Mouse (Mus musculus) heart, adult 2 months (tissue): ENCODE data around the gene Nup210l. TPM values are rescaled to one million over a fixed set of nuclear protein-coding genes. Genes with fewer than 3 reads are reported as not detected.
A peak's percentile ranks its signal among the peaks of the same experiment; 100 is the strongest.

ENCODE experiments used
- DNase-seq, 2 experiments: peaks; one replicate each; pipeline ENCODE4 v3.0.0; 2021
- H3K27ac ChIP-seq: fragments of 200-600 bp; 2 replicates; pipeline ENCODE4 v1.8.1; 2022
- H3K27me3 ChIP-seq: fragments of 200-500 bp; 2 replicates; pipeline ENCODE4 v1.6.1; 2012; ENCODE audit warnings: mild to moderate bottlenecking, low read length, inconsistent platforms, mixed read lengths; ENCODE audit not compliant: control insufficient read depth, insufficient read depth
- H3K36me3 ChIP-seq: fragments of 200-500 bp; 2 replicates; pipeline ENCODE4 v1.6.1; 2012; ENCODE audit warnings: low read length, inconsistent platforms; ENCODE audit not compliant: control insufficient read depth, insufficient read depth
- H3K4me1 ChIP-seq: fragments of 200-500 bp; 2 replicates; pipeline ENCODE4 v1.6.1; 2011; ENCODE audit warnings: low read length; ENCODE audit not compliant: control insufficient read depth, insufficient read depth
- H3K4me3 ChIP-seq: fragments of 200-600 bp; 2 replicates; pipeline ENCODE4 v1.8.1; 2022
- H3K79me2 ChIP-seq: fragments of 200-500 bp; replicated peaks from 2 replicates; pipeline ENCODE4 v1.6.1; 2012; ENCODE audit warnings: mild to moderate bottlenecking, inconsistent platforms, low read length, moderate library complexity, mixed read lengths; ENCODE audit not compliant: control insufficient read depth, insufficient read depth
- H3K9ac ChIP-seq: fragments of 200-500 bp; 2 replicates; pipeline ENCODE4 v1.6.1; 2012; ENCODE audit warnings: low read depth, mild to moderate bottlenecking, control low read depth, inconsistent platforms, low read length, mixed read lengths
- CTCF ChIP-seq: fragments of 200-600 bp; IDR thresholded peaks from 2 replicates; pipeline ENCODE4 v1.8.1; 2022; ENCODE audit warnings: antibody characterized with exemption, mild to moderate bottlenecking, moderate library complexity
- EP300 ChIP-seq: fragments of 200-500 bp; IDR thresholded peaks from 2 replicates; pipeline ENCODE4 v1.6.1; 2011; ENCODE audit warnings: low read depth, low read length, control low read depth; ENCODE audit not compliant: insufficient read depth
- POLR2A ChIP-seq: fragments of 200-500 bp; IDR thresholded peaks from 2 replicates; pipeline ENCODE4 v1.6.1; 2011; ENCODE audit warnings: mild to moderate bottlenecking, low read depth, low read length, control low read depth; ENCODE audit not compliant: insufficient read depth
- WGBS: fragments of 180-500 bp; shearing (Covaris S2); methylation state at CpG from one replicate; pipeline ENCODE4 v1.1.7; 2018; 5-methylcytosine and 5-hydroxymethylcytosine counted together
- intact Hi-C: fragments of 180-260 bp; cut with DNase I; formaldehyde crosslinking; loops from one replicate; pipeline ENCODE4 v1.15.1; 2025
- polyA plus RNA-seq: library from polyadenylated mRNA; depleted of rRNA; stranded (reverse); fragments of >200 nt; gene quantifications from 2 replicates; pipeline ENCODE4 v1.2.3, GENCODE M21; 2012
- total RNA-seq, 2 experiments: library from RNA; stranded (reverse); gene quantifications; 2 replicates each; pipeline ENCODE4 v1.2.3; 2021

The Nup210l gene
- total and polyA plus RNA-seq, 3 experiments = 0.11 to 0.14 (median 0.13) TPM

DNA sequence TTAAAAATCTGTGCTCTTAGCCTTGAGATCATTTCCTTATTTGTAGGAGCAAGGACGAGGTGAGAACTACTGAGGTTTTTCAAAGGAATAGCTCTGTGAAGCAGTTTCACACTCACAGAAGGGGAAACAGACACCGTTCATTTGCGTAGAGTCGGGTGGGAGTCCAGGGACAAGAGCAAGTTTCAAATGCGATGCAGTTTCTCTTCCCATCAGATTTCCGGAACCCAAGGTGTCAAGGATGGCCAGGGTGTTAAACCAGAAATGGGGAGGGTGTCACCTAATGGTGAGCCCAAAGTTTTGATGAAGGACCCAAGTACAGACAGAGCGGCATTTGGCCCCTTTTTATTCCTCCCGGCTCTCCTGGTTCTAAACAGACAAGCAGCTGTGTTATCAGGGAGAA lies 127.1 kb downstream of the Nup210l start:
- peak overlapping the region; percentile 90 for H3K27ac ChIP-seq
- H3K79me2 ChIP-seq = no peaks in the 10 kb centered on the region
- peaks cover 1% of the 10 kb centered on the region; the same call in 1 of the 2 replicates for H3K4me1 ChIP-seq
- no peaks in the 10 kb centered on the region for H3K27me3 ChIP-seq
- intact Hi-C loops = loop anchor here (2.0 kb wide), 1 partner anchor 24 kb away; the partner anchor contains the start of gene Crtc2
- no peak for TF ChIP-seq CTCF
- TF ChIP-seq POLR2A = no peak
- no peak for TF ChIP-seq EP300
- no peaks in the 10 kb centered on the region for H3K36me3 ChIP-seq
- H3K4me3 ChIP-seq = peak overlapping the region; percentile 73
- 10% methylated on average over 8 of the region's 8 CpGs for WGBS
- no peak for DNase-seq
- H3K9ac ChIP-seq = peak overlapping the region; percentile 35

DNA sequence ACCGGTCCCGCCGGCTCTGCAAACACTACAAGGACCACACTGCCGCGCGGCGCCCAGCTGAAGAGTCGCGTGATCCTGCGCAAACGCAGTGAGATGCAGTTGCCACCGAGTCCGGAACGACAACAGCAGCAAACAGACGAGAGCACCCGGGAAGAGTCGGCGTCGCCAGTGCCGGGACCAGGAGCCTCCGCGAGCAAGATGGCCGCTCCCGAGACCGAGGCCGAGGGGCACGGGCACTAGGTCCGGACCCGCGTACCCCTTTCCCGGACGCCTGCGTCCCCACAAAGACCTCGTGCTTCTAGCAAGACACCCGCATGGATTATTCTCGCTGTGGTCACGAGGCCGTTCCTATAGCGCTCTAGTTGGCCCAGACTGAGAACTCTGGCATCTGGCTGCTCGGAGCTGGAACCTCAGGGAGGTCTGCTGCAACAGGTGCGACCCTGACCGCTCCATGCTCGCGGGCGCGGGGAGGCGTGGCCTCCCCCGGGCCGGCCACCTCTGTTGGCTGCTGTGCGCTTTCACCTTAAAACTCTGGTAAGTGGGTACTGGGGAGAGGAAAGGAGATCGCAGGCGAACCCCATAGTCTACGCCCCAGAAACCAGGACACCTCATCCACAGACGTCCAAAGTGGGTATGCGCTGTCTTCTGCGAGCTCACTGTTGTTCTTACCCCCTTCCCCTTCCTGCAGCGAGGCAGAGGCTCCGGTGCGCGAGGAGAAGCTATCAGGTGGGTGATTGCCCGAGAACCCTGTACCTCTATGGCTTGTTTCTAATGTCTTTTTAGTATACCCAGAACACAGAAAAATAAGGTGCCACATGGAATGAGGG lies 127.8 kb downstream of the Nup210l start, which contains the start of gene Jtb:
Gene Jtb, plus strand, starts transcription at position 91 of the 827 bp plus-strand sequence.
- intact Hi-C loops = loop anchor here (2.0 kb wide), 1 partner anchor 23 kb away; the partner anchor contains the start of gene Crtc2
- under 1% methylated on average over 61 of the region's 61 CpGs for WGBS
- no peaks in the 10 kb centered on the region for H3K27me3 ChIP-seq
- H3K9ac ChIP-seq = peak within 1 kb of the TSS; percentile 82
- peak within 1 kb of the TSS; percentile 90 for H3K27ac ChIP-seq
- H3K4me1 ChIP-seq = peaks cover 1% of the 10 kb centered on the region; the same call in 1 of the 2 replicates
- H3K79me2 ChIP-seq = no peaks in the 10 kb centered on the region
- peak within 1 kb of the TSS; percentile 73 for H3K4me3 ChIP-seq
- TF ChIP-seq POLR2A (peak; percentile 91), EP300 (peak; percentile 79), CTCF (0 out of 2 replicates have a peak, but pooled peaks have one; percentile 16)
- no peaks in the 10 kb centered on the region for H3K36me3 ChIP-seq
- DNase-seq = peak; percentile 90 to 95

- no peak for DNase-seq
- Histone ChIP-seq H3K4me3 (no peak overlapping the region), H3K36me3 (no peaks in the 10 kb centered on the region), H3K27me3 (no peaks in the 10 kb centered on the region), H3K4me1 (peaks cover 1% of the 10 kb centered on the region; the same call in 1 of the 2 replicates), H3K27ac (no peak overlapping the region), H3K9ac (no peak overlapping the region), H3K79me2 (no peaks in the 10 kb centered on the region)
- intact Hi-C loops = no loop called here
- WGBS = 87% methylated on average over 2 of the region's 2 CpGs
- TF ChIP-seq EP300 (no peak), CTCF (no peak), POLR2A (no peak)
Measured at GRCm38 (mm10) chr3:90241251-90241650, 137.3 kb downstream of the Nup210l start.

- intact Hi-C loops = no loop called here
- Histone ChIP-seq H3K4me1 (peaks cover 1% of the 10 kb centered on the region; the same call in 1 of the 2 replicates), H3K27ac (no peak overlapping the region), H3K9ac (no peak overlapping the region), H3K36me3 (no peaks in the 10 kb centered on the region), H3K27me3 (no peaks in the 10 kb centered on the region), H3K79me2 (no peaks in the 10 kb centered on the region), H3K4me3 (no peak overlapping the region)
- 87% methylated on average over 10 of the region's 10 CpGs for WGBS
- no peak for DNase-seq
- TF ChIP-seq CTCF (no peak), EP300 (no peak), POLR2A (no peak)
Measured at GRCm38 (mm10) chr3:90241669-90242358, 137.9 kb downstream of the Nup210l start.

GRCm38 (mm10) chr3:90242984-90243775 lies 139.2 kb downstream of the Nup210l start, which contains the start of gene Creb3l4:
TSS of gene Creb3l4 (minus strand) at chr3:90243512.
- Histone ChIP-seq H3K4me3 (peak within 1 kb of the TSS; percentile 40), H3K27ac (peak within 1 kb of the TSS; percentile 52; the same call in 1 of the 2 replicates)
- DNase-seq = peak; percentile 52 to 60

More at GRCm38 (mm10) chr3:90242984-90243775, 139.2 kb downstream of the Nup210l start, which contains the start of gene Creb3l4:
- WGBS = 15% methylated on average over 19 of the region's 19 CpGs
- intact Hi-C loops = no loop called here
- Histone ChIP-seq H3K9ac (no peak within 1 kb of the TSS), H3K36me3 (no peaks in the 10 kb centered on the region), H3K4me1 (peaks cover 3% of the 10 kb centered on the region; the same call in 1 of the 2 replicates), H3K79me2 (no peaks in the 10 kb centered on the region), H3K27me3 (no peaks in the 10 kb centered on the region)
- TF ChIP-seq POLR2A (no peak), CTCF (no peak), EP300 (no peak)
